Mouse (Mus musculus) macrophage (primary cell): ENCODE results near the gene Nrxn3. TPM values are rescaled to one million over a fixed set of nuclear protein-coding genes. Genes with fewer than 3 reads are reported as not detected.

Experiments used
- H3K27ac ChIP-seq: fragments of 350-480 bp; formaldehyde crosslinking; 2 replicates; pipeline ENCODE4 v1.9.0; 2021
- H3K36me3 ChIP-seq: fragments of 350-480 bp; formaldehyde crosslinking; 2 replicates; pipeline ENCODE4 v1.9.0; 2021; ENCODE audit errors: inconsistent target
- H3K4me3 ChIP-seq: fragments of 350-480 bp; formaldehyde crosslinking; 2 replicates; pipeline ENCODE4 v1.9.0; 2021; ENCODE audit errors: inconsistent target
- H3K79me2 ChIP-seq: fragments of 350-480 bp; formaldehyde crosslinking; 2 replicates; pipeline ENCODE4 v1.9.0; 2021; ENCODE audit errors: inconsistent target
- WGBS: methylation state at CpG from one replicate; pipeline ENCODE4 v1.1.7; 2026; ENCODE audit warnings: inconsistent platforms; ENCODE audit not compliant: missing documents; 5-methylcytosine and 5-hydroxymethylcytosine counted together
- polyA plus RNA-seq: library from polyadenylated mRNA; stranded (reverse); fragments of 250-400 nt; gene quantifications from 3 replicates; pipeline ENCODE4 v1.2.4, GENCODE M21; 2018; ENCODE audit warnings: inconsistent platforms

Nrxn3 gene
- polyA plus RNA-seq, 1 experiment from 2014 or later = not detected

- Histone ChIP-seq H3K36me3 (no peaks in the 10 kb centered on the region), H3K79me2 (no peaks in the 10 kb centered on the region), H3K27ac (no peak overlapping the region), H3K4me3 (no peak overlapping the region)
- 69% methylated on average over 3 of the region's 4 CpGs for WGBS
Observed at GRCm38 (mm10) chr12:89290736-89291574, 568.3 kb downstream of the Nrxn3 start.

GRCm38 (mm10) chr12:89302011-89302410 lies 579.3 kb downstream of the Nrxn3 start:
- no peaks in the 10 kb centered on the region for H3K79me2 ChIP-seq
- 39% methylated on average over 4 of the region's 4 CpGs for WGBS
- H3K4me3 ChIP-seq = no peak overlapping the region
- no peak overlapping the region for H3K27ac ChIP-seq
- H3K36me3 ChIP-seq = no peaks in the 10 kb centered on the region

GRCm38 (mm10) chr12:89310200-89310599 lies 587.5 kb downstream of the Nrxn3 start:
- Histone ChIP-seq H3K27ac (no peak overlapping the region), H3K36me3 (no peaks in the 10 kb centered on the region), H3K4me3 (no peak overlapping the region), H3K79me2 (no peaks in the 10 kb centered on the region)
- 76% methylated on average over 1 of the region's 1 CpGs for WGBS

GRCm38 (mm10) chr12:89312586-89312985 lies 589.9 kb downstream of the Nrxn3 start:
- WGBS = 20% methylated on average over 1 of the region's 1 CpGs
- Histone ChIP-seq H3K79me2 (no peaks in the 10 kb centered on the region), H3K27ac (no peak overlapping the region), H3K4me3 (no peak overlapping the region), H3K36me3 (no peaks in the 10 kb centered on the region)

- 76% methylated on average over 8 of the region's 8 CpGs for WGBS
- H3K4me3 ChIP-seq = no peak overlapping the region
- no peak overlapping the region for H3K27ac ChIP-seq
- H3K36me3 ChIP-seq = no peaks in the 10 kb centered on the region
- H3K79me2 ChIP-seq = no peaks in the 10 kb centered on the region
Observed at GRCm38 (mm10) chr12:89325864-89326560, 603.3 kb downstream of the Nrxn3 start.

- H3K36me3 ChIP-seq = no peaks in the 10 kb centered on the region
- H3K4me3 ChIP-seq = no peak overlapping the region
- H3K27ac ChIP-seq = no peak overlapping the region
- no peaks in the 10 kb centered on the region for H3K79me2 ChIP-seq
- 89% methylated on average over 3 of the region's 3 CpGs for WGBS
Observed at GRCm38 (mm10) chr12:89331474-89332263, 609.0 kb downstream of the Nrxn3 start.

GRCm38 (mm10) chr12:89333486-89333885 lies 610.8 kb downstream of the Nrxn3 start:
- Histone ChIP-seq H3K79me2 (no peaks in the 10 kb centered on the region), H3K4me3 (no peak overlapping the region), H3K27ac (no peak overlapping the region), H3K36me3 (no peaks in the 10 kb centered on the region)
- WGBS = 92% methylated on average over 5 of the region's 5 CpGs

- H3K27ac ChIP-seq = no peak overlapping the region
- no peaks in the 10 kb centered on the region for H3K36me3 ChIP-seq
- WGBS = 17% methylated on average over 4 of the region's 4 CpGs
- no peaks in the 10 kb centered on the region for H3K79me2 ChIP-seq
- no peak overlapping the region for H3K4me3 ChIP-seq
Observed at GRCm38 (mm10) chr12:89364850-89365249, 642.2 kb downstream of the Nrxn3 start.

- 71% methylated on average over 1 of the region's 1 CpGs for WGBS
- H3K4me3 ChIP-seq = no peak overlapping the region
- H3K27ac ChIP-seq = no peak overlapping the region
- no peaks in the 10 kb centered on the region for H3K79me2 ChIP-seq
- H3K36me3 ChIP-seq = no peaks in the 10 kb centered on the region
Observed at GRCm38 (mm10) chr12:89369939-89370338, 647.3 kb downstream of the Nrxn3 start.

GRCm38 (mm10) chr12:89376600-89376999 lies 653.9 kb downstream of the Nrxn3 start:
- WGBS = 43% methylated on average over 1 of the region's 1 CpGs
- no peaks in the 10 kb centered on the region for H3K36me3 ChIP-seq
- no peak overlapping the region for H3K27ac ChIP-seq
- no peak overlapping the region for H3K4me3 ChIP-seq
- H3K79me2 ChIP-seq = no peaks in the 10 kb centered on the region

- Histone ChIP-seq H3K36me3 (no peaks in the 10 kb centered on the region), H3K79me2 (no peaks in the 10 kb centered on the region), H3K4me3 (no peak overlapping the region), H3K27ac (no peak overlapping the region)
- 55% methylated on average over 3 of the region's 5 CpGs for whole genome bisulfite sequencing
Observed at GRCm38 (mm10) chr12:89377051-89377643, 654.5 kb downstream of the Nrxn3 start.

GRCm38 (mm10) chr12:89377687-89378086 lies 655.0 kb downstream of the Nrxn3 start:
- no peak overlapping the region for H3K27ac ChIP-seq
- H3K4me3 ChIP-seq = no peak overlapping the region
- no peaks in the 10 kb centered on the region for H3K79me2 ChIP-seq
- H3K36me3 ChIP-seq = no peaks in the 10 kb centered on the region
- 86% methylated on average over 2 of the region's 2 CpGs for WGBS

- Histone ChIP-seq H3K79me2 (no peaks in the 10 kb centered on the region), H3K36me3 (no peaks in the 10 kb centered on the region), H3K4me3 (no peak overlapping the region), H3K27ac (no peak overlapping the region)
- 12% methylated on average over 3 of the region's 3 CpGs for WGBS
Observed at GRCm38 (mm10) chr12:89383254-89383653, 660.6 kb downstream of the Nrxn3 start.

- Histone ChIP-seq H3K27ac (no peak overlapping the region), H3K79me2 (no peaks in the 10 kb centered on the region), H3K4me3 (no peak overlapping the region), H3K36me3 (no peaks in the 10 kb centered on the region)
- WGBS = 67% methylated on average over 3 of the region's 3 CpGs
Observed at GRCm38 (mm10) chr12:89395121-89395792, 672.6 kb downstream of the Nrxn3 start.
